Mouse (Mus musculus): ENCODE results near the gene Nkg7. TPM values are rescaled to one million over a fixed set of nuclear protein-coding genes. Genes with fewer than 3 reads are reported as not detected.

Gene Nkg7
- polyA plus RNA-seq, 1 experiment = 0.25 TPM

DNA sequence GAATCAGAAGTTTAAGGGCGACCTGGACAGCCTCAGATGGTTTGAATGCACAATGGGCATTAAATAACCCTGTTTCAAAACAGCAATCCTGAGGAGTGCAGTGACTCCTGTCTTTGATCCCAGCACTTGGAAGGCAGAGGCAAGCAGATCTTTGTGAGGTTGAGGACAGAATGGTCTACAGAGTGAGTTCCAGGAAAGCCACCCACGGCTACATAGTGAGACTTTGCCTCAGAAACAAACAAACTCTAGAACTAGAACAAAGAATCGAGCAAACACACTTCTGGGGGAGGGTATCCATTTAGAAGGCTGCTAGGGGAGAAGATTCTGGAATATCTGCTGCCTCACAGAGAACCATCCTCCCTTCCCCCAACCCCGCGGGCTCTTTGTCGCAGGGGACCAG is 3.6 kb downstream of the Nkg7 start, which contains the start of gene Cldnd2:
Cldnd2 (plus strand) TSS at position 301 of the 400 bp plus-strand sequence.
- WGBS = 81% methylated on average over 6 of the region's 6 CpGs
- no peaks in the 10 kb centered on the region for H3K4me1 ChIP-seq (ENCODE audit: control insufficient read depth, insufficient read depth, low read length)
- DNase-seq = no peak
- no peaks in the 10 kb centered on the region for H3K27me3 ChIP-seq (ENCODE audit: control insufficient read depth, insufficient read depth, low read length)
- no peak within 1 kb of the TSS for H3K4me3 ChIP-seq (replicated peaks; ENCODE audit: insufficient read depth, low read depth, low read length)
- TF ChIP-seq CTCF (IDR thresholded peaks at IDR 0.05; ENCODE audit: borderline replicate concordance, insufficient read depth, low read depth, low read length) (no peak), POLR2A (IDR thresholded peaks at IDR 0.05; ENCODE audit: borderline replicate concordance, insufficient read depth, low read length) (no peak)
- H3K27ac ChIP-seq (ENCODE audit: insufficient read depth, low read length) = no peak within 1 kb of the TSS

DNA sequence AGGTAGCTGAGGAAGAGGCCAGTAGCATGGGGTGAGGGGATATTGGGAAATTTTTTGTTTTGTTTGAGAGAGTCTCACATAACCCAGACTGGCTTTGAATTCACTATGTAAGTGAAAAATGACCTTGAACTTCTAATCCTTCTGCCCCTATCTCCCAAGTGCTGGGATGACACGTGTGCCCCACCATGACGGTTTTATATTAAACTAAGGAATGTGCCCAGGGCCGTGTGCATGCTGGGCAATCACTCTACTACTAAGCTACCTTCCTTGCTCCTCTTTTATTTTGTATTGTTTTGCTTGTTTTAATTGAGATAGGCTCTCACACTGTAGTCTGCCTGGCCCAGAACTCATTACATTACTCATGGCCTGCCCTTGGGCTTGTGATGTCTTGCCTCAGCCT is 4.2 kb downstream of the Nkg7 start:
- TF ChIP-seq CTCF (IDR thresholded peaks at IDR 0.05; ENCODE audit: borderline replicate concordance, insufficient read depth, low read depth, low read length) (no peak), POLR2A (IDR thresholded peaks at IDR 0.05; ENCODE audit: borderline replicate concordance, insufficient read depth, low read length) (no peak)
- no peak for DNase-seq
- H3K4me3 ChIP-seq (replicated peaks; ENCODE audit: insufficient read depth, low read depth, low read length) = no peak overlapping the region
- no peaks in the 10 kb centered on the region for H3K27me3 ChIP-seq (ENCODE audit: control insufficient read depth, insufficient read depth, low read length)
- H3K4me1 ChIP-seq (ENCODE audit: control insufficient read depth, insufficient read depth, low read length) = no peaks in the 10 kb centered on the region
- no peak overlapping the region for H3K27ac ChIP-seq (ENCODE audit: insufficient read depth, low read length)
- WGBS = 86% methylated on average over 3 of the region's 3 CpGs

DNA sequence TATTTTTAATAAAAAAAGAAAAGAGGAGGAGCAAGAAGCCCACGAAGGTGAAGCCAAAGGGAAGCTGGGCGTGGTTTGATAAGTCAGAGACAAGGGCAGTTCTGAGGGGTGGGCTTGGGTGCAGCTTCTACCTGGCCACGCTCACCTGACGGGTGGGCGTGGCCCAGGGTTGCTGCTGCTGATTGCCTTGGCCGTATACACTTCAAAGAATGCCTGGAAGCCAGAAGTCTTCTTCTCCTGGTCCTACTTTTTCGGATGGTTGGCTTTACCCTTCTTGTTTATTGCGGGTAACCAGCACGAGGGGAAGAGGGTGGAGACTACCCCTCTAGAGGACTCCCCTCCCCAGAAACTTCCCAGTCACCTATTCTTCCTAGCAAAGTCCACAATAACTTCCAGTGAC is 5.8 kb downstream of the Nkg7 start:
- TF ChIP-seq POLR2A (IDR thresholded peaks at IDR 0.05; ENCODE audit: borderline replicate concordance, insufficient read depth, low read length) (no peak), CTCF (IDR thresholded peaks at IDR 0.05; ENCODE audit: borderline replicate concordance, insufficient read depth, low read depth, low read length) (no peak)
- Histone ChIP-seq H3K27ac (ENCODE audit: insufficient read depth, low read length) (no peak overlapping the region), H3K4me3 (replicated peaks; ENCODE audit: insufficient read depth, low read depth, low read length) (peak overlapping the region; percentile 84), H3K4me1 (ENCODE audit: control insufficient read depth, insufficient read depth, low read length) (no peaks in the 10 kb centered on the region), H3K27me3 (ENCODE audit: control insufficient read depth, insufficient read depth, low read length) (no peaks in the 10 kb centered on the region)
- 18% methylated on average over 9 of the region's 9 CpGs for WGBS
- no peak for DNase-seq

DNA sequence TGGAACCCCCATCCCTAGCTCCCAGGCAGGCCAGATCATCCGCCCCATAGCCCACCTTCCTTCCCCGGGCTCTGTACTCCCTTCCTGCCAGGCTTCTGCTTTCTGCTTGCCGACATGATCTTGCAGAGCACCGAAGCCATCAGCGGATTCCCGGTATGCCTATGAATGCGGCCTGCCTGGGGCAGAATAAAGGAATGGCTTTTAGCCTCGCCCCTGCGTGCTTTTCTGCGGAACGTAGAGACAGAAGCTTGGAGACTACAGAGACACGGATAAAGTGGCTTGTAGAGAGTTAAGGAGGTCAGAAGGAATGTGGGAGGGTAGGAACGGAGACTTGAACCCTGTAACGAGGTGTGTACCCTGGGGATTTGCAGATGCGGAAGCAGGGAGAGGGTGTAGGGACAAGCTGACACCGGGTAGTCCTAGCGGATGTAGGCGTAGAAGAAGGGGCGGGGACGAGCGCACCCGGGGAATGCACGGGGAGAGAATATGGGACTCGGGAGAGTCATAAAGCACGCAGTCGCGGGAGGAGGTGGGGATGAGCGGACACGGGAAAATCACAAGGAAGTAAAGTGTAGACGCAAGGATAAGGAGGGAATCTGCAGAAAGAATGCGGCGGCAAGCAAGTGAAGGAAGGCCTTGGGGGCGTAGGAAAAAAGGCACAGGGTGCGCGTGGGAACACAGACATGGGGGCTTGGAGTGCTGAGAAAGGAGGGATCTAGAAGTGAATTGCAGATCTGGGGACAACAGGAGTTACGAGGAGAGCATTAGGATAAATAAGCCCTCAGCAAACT is 6.4 kb downstream of the Nkg7 start:
- Histone ChIP-seq H3K4me3 (replicated peaks; ENCODE audit: insufficient read depth, low read depth, low read length) (peak overlapping the region; percentile 84), H3K27ac (ENCODE audit: insufficient read depth, low read length) (peak overlapping the region; percentile 72), H3K4me1 (ENCODE audit: control insufficient read depth, insufficient read depth, low read length) (no peaks in the 10 kb centered on the region), H3K27me3 (ENCODE audit: control insufficient read depth, insufficient read depth, low read length) (no peaks in the 10 kb centered on the region)
- TF ChIP-seq CTCF (IDR thresholded peaks at IDR 0.05; ENCODE audit: borderline replicate concordance, insufficient read depth, low read depth, low read length) = no peak
- TF ChIP-seq POLR2A (IDR thresholded peaks at IDR 0.05; ENCODE audit: borderline replicate concordance, insufficient read depth, low read length) = no peak
- under 1% methylated on average over 36 of the region's 36 CpGs for WGBS
- peak; percentile 65 to 66 for DNase-seq

DNA sequence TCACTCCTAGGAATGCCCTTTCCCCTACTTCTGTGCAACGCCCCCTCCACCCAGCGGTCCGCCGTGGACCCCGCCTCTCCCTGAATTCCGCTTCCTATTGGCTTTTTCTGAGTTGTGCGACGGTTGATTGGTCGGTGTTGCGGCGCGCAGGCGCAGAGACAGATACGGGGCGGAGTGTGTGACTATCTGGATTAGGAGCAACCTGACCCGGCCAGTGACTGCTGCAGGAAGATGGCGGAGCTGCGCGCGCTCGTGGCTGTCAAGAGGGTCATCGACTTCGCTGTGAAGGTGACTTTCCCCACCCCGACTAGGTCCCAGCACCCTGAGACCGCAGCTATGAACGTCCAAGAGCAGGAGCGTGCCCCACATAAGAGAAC is 7.0 kb downstream of the Nkg7 start, which contains the start of the genes Etfb and Gm45233:
Etfb (plus strand) TSS at position 167 of the 377 bp plus-strand sequence.
Gm45233 (plus strand) TSS at position 212 of the 377 bp plus-strand sequence.
- TF ChIP-seq CTCF (IDR thresholded peaks at IDR 0.05; ENCODE audit: borderline replicate concordance, insufficient read depth, low read depth, low read length) = no peak
- TF ChIP-seq POLR2A (IDR thresholded peaks at IDR 0.05; ENCODE audit: borderline replicate concordance, insufficient read depth, low read length) = peak; percentile 88
- WGBS = under 1% methylated on average over 27 of the region's 27 CpGs
- H3K4me3 ChIP-seq (replicated peaks; ENCODE audit: insufficient read depth, low read depth, low read length) = peak within 1 kb of the TSS; percentile 86
- H3K4me1 ChIP-seq (ENCODE audit: control insufficient read depth, insufficient read depth, low read length) = no peaks in the 10 kb centered on the region
- no peaks in the 10 kb centered on the region for H3K27me3 ChIP-seq (ENCODE audit: control insufficient read depth, insufficient read depth, low read length)
- peak within 1 kb of the TSS; percentile 72 for H3K27ac ChIP-seq (ENCODE audit: insufficient read depth, low read length)
- DNase-seq = peak; percentile 94 to 98

DNA sequence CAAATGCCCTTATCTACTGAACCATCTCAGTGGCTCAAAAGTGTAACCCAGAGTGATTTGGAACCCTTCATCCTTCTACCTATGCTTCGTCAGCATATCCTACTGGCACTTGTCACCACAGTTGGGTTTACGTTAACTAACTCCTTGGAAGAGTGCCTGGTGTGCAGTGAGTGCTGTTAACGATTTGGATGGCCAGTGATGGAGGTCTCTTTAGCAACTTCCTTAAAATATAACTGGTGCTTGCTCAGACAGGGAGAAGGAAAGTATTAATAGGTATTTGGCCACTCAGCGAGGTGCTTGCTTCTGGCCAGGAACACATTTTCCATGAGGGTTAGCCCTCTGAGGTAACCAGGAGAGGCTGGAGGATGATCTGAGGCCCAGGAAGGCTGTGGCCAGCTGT is 10.9 kb downstream of the Nkg7 start:
- H3K4me1 ChIP-seq (ENCODE audit: control insufficient read depth, insufficient read depth, low read length) = no peaks in the 10 kb centered on the region
- TF ChIP-seq CTCF (IDR thresholded peaks at IDR 0.05; ENCODE audit: borderline replicate concordance, insufficient read depth, low read depth, low read length) (no peak), POLR2A (IDR thresholded peaks at IDR 0.05; ENCODE audit: borderline replicate concordance, insufficient read depth, low read length) (no peak)
- DNase-seq = no peak
- 66% methylated on average over 4 of the region's 4 CpGs for WGBS
- no peak overlapping the region for H3K4me3 ChIP-seq (replicated peaks; ENCODE audit: insufficient read depth, low read depth, low read length)
- H3K27me3 ChIP-seq (ENCODE audit: control insufficient read depth, insufficient read depth, low read length) = no peaks in the 10 kb centered on the region
- no peak overlapping the region for H3K27ac ChIP-seq (ENCODE audit: insufficient read depth, low read length)

DNA sequence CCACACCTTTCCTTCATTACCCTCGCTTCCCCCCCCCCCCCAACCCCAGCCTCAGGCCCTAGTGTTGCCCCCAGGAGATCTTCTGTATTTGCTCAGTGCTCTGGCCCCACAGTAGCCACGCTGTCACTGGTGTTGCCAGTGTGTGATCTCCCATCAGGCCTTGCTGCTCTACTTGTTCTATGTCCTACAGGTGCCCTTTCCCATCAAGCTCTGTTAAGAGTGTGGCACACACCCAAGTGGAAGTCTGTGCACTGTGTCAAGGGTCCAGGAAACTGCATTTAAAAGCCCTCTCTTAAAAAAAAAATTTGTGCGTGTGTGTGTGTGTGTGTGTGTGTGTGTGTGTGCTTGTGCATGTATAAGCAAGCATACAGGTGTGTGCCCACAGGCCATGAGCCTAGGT is 11.4 kb downstream of the Nkg7 start:
- TF ChIP-seq POLR2A (IDR thresholded peaks at IDR 0.05; ENCODE audit: borderline replicate concordance, insufficient read depth, low read length) (no peak), CTCF (IDR thresholded peaks at IDR 0.05; ENCODE audit: borderline replicate concordance, insufficient read depth, low read depth, low read length) (no peak)
- DNase-seq = no peak
- 92% methylated on average over 3 of the region's 3 CpGs for WGBS

DNA sequence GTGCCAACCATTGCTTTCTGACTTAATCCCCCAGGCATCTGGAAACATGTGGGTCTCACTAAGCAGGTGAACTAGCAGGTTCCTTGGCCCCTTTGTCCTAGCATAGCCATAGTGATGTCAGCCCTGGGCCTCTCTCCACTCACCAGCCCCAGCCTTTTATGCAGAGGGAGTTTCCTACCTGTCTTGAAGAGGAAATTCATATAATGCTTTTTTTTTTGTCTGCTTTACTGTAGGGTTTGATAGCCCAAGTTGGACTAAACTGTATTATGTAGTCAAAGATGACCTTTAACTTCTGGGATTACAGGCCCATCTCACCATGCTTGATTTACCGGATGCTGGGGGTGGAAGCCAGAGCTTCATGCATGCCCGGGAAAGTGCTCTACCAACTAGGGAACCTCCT is 12.9 kb downstream of the Nkg7 start:
- Histone ChIP-seq H3K27ac (ENCODE audit: insufficient read depth, low read length) (no peak overlapping the region), H3K27me3 (ENCODE audit: control insufficient read depth, insufficient read depth, low read length) (no peaks in the 10 kb centered on the region), H3K4me1 (ENCODE audit: control insufficient read depth, insufficient read depth, low read length) (no peaks in the 10 kb centered on the region), H3K4me3 (replicated peaks; ENCODE audit: insufficient read depth, low read depth, low read length) (no peak overlapping the region)
- TF ChIP-seq CTCF (IDR thresholded peaks at IDR 0.05; ENCODE audit: borderline replicate concordance, insufficient read depth, low read depth, low read length) = no peak
- 98% methylated on average over 2 of the region's 2 CpGs for WGBS
- DNase-seq = no peak

More for the DNA sequence above, 11.4 kb downstream of the Nkg7 start:
- H3K27ac ChIP-seq (ENCODE audit: insufficient read depth, low read length) = no peak overlapping the region
- no peak overlapping the region for H3K4me3 ChIP-seq (replicated peaks; ENCODE audit: insufficient read depth, low read depth, low read length)
- no peaks in the 10 kb centered on the region for H3K4me1 ChIP-seq (ENCODE audit: control insufficient read depth, insufficient read depth, low read length)
- no peaks in the 10 kb centered on the region for H3K27me3 ChIP-seq (ENCODE audit: control insufficient read depth, insufficient read depth, low read length)

Measured in cerebellum, adult 2 months (tissue).